23 mouse cellular contexts compared by ENCODE assay signal in the genomic region with DNA sequence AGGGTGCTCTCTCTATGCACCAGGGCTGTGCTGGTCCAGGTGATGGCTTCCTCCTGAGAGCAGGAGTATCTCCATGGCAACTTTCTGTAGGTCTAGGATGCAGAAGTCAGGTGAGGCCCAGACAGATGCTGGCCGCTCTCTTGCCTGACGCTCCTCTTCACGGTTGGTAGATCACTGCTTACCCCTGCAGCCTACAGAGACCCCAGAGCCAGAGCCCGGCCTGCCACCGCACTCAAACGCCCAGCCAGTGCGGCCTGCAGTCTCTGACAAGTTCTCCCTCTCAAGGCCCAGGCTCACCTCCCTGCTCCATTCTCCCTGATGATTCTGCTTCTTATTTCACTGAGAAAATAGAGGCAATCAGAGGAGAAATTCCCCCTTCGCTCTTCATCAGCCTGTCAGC. TPM values are rescaled to one million over a fixed set of nuclear protein-coding genes. Genes with fewer than 3 reads are reported as not detected.
"Had no signal": no experiment of that assay in that cellular context is flagged by ENCODE, and none has a peak within 500 bp of the region (broad histone marks: within the 10 kb centered on the region; RNA-seq: fewer than 3 reads in every experiment).

No protein-coding gene starts in this region.

- H3K4me1 ChIP-seq: heart, embryonic 13.5 days; heart, embryonic 15.5 days; hindbrain, embryonic 13.5 days; hindbrain, embryonic 15.5 days; limb, embryonic 13.5 days; limb, embryonic 15.5 days; liver, embryonic 12.5 days had no signal

- ATAC-seq: hindbrain, postnatal 0 days; intestine, embryonic 16.5 days; liver, embryonic 12.5 days had no signal

- H3K9ac ChIP-seq: heart, embryonic 13.5 days; heart, embryonic 15.5 days; hindbrain, embryonic 13.5 days; hindbrain, embryonic 15.5 days; limb, embryonic 13.5 days; limb, embryonic 15.5 days; liver, embryonic 12.5 days; liver, embryonic 14.5 days had no signal

- H3K27me3 ChIP-seq: heart, embryonic 15.5 days; limb, embryonic 13.5 days; limb, embryonic 15.5 days; liver, embryonic 12.5 days had no signal

- H3K27ac ChIP-seq: heart, adult 2 months; heart, embryonic 13.5 days; heart, embryonic 15.5 days; hindbrain, embryonic 13.5 days; hindbrain, embryonic 15.5 days; hindbrain, postnatal 0 days; limb, embryonic 13.5 days; limb, embryonic 15.5 days; liver, embryonic 12.5 days; liver, embryonic 14.5 days had no signal

- H3K36me3 ChIP-seq: hindbrain, embryonic 13.5 days; hindbrain, embryonic 15.5 days; limb, embryonic 13.5 days; limb, embryonic 15.5 days; liver, embryonic 12.5 days had no signal

- H3K9me3 ChIP-seq: heart, embryonic 13.5 days; heart, embryonic 15.5 days; hindbrain, embryonic 13.5 days; hindbrain, embryonic 15.5 days; limb, embryonic 13.5 days; limb, embryonic 15.5 days; liver, embryonic 12.5 days had no signal

- DNase-seq: gastrocnemius, postnatal 14 days; gastrocnemius, postnatal 36 days; heart, adult 11 months; heart, adult 2 months; heart, postnatal 14 days; heart, postnatal 36 days; kidney, adult 11 months; kidney, postnatal 10 days; layer of hippocampus, adult 9-11 months; layer of hippocampus, postnatal 36 days; left cerebral cortex, postnatal 4 days had no signal

- H3K4me2 ChIP-seq: heart, embryonic 11.5 days; heart, embryonic 13.5 days; heart, embryonic 15.5 days; hindbrain, embryonic 13.5 days; hindbrain, embryonic 15.5 days; limb, embryonic 13.5 days; limb, embryonic 15.5 days; liver, embryonic 12.5 days had no signal

- H3K4me3 ChIP-seq: heart, adult 2 months; heart, embryonic 13.5 days; heart, embryonic 15.5 days; hindbrain, embryonic 13.5 days; hindbrain, embryonic 15.5 days; limb, embryonic 13.5 days; limb, embryonic 15.5 days; liver, embryonic 12.5 days had no signal

RNA-seq across cellular contexts. Expression of a gene that starts 31.7 kb away (rescaled TPM):
- polyA plus RNA-seq: liver, adult 2 months had no signal
